Mouse (Mus musculus) brain, embryonic 18.5 days (tissue): ENCODE measurements at regions not wholly inside any gene's neighbourhood (a gene's known extent, or its start where the extent isn't known, plus 50 kb on each side); places are given as distances from the start of the nearest gene placed in this dataset.
"Not testable (repeated sequence)": the region's sequence is repeated elsewhere in the genome, so short reads cannot be mapped to it uniquely, and the experiment has no call there.

Experiments
- DNase-seq: peaks from one replicate; pipeline ENCODE4 v3.0.0-alpha.2; 2012; ENCODE audit warnings: low read depth, low spot score

DNA sequence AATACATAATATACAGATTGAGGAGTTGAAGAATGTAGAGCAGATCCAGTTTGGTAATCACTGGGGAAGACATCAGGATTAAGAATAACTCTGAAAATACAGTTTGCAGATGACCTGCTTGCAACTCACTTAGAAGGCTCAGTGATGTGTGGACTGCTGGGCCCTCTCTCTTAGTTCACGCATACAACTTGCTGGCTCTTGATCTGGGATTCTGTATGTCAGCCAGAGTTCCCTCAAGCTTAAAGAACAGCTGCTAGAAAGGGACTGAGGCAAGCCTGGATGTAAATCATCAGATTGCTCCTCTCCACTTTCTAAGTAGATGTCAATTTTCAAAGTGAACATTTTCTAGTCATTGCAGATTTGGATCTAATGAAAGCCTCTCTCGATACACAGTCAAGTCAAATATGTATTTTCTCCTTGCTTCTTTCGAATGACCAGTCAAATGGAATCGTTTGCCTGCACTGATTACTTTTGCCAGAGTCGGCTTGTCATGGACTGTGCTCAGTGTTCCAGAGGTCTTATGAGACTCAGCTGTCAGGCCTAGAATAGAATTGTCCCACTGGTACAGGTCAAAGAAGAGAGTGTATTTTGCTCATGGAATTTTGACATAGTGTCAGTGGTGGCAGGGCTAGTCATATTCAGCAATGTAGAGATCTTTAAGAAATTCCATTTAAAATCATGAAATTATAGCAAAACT is 334.2 kb upstream of the Cwc22 start:
- DNase-seq = no peak

- DNase-seq = no peak
Measured at GRCm38 (mm10) chr2:78279382-78280056, 333.3 kb upstream of the Cwc22 start.

DNA sequence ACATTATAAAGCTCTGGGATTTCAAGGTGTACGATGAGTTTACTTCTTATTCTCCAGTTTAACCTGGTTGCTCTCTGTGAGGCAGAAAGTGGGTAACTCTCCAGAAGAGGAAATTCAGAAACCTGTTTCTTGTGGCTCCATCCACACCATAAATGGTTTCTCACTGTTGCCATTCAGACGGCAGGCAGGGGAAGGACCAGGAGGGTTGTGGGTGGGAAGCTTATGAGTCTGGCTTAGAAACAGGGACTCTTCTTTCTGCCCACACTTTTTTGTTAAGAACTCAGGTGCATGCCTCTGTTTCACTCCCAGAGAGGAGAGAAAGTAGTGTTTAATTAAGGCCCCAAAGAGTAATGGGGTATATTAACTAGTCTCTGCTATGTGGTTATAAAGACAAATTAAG is 332.5 kb upstream of the Cwc22 start:
- no peak for DNase-seq

DNA sequence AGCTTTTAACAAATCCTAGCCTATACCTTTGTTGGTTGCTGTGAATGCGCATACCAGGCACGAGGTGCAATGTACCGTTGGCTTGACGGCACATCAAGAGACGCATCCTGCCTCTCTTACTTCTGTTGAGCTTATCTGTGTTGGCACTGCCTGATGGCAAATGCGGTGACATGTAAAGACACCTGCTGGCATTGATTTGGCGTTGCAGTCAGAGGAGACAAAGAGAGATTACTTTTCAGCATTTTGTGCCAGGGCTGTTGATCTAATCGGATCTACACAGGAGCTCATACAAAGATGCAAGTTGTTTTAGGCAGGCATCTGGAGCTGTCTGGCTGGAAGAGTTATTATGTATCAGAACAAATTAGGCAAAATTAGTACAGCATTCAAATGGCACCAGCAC is 331.5 kb upstream of the Cwc22 start:
- DNase-seq = no peak

- no peak for DNase-seq
Measured at GRCm38 (mm10) chr2:78274122-78274521, 327.9 kb upstream of the Cwc22 start.

- DNase-seq = no peak
Measured at GRCm38 (mm10) chr2:78268705-78269104, 322.5 kb upstream of the Cwc22 start.

- DNase-seq = no peak
Measured at GRCm38 (mm10) chr2:78267527-78268375, 321.6 kb upstream of the Cwc22 start.

- no peak for DNase-seq
Measured at GRCm38 (mm10) chr2:78253601-78254097, 307.5 kb upstream of the Cwc22 start.

- no peak for DNase-seq
Measured at GRCm38 (mm10) chr2:78246354-78246753, 300.2 kb upstream of the Cwc22 start.

- no peak for DNase-seq
Measured at GRCm38 (mm10) chr2:78240299-78240698, 294.1 kb upstream of the Cwc22 start.

DNA sequence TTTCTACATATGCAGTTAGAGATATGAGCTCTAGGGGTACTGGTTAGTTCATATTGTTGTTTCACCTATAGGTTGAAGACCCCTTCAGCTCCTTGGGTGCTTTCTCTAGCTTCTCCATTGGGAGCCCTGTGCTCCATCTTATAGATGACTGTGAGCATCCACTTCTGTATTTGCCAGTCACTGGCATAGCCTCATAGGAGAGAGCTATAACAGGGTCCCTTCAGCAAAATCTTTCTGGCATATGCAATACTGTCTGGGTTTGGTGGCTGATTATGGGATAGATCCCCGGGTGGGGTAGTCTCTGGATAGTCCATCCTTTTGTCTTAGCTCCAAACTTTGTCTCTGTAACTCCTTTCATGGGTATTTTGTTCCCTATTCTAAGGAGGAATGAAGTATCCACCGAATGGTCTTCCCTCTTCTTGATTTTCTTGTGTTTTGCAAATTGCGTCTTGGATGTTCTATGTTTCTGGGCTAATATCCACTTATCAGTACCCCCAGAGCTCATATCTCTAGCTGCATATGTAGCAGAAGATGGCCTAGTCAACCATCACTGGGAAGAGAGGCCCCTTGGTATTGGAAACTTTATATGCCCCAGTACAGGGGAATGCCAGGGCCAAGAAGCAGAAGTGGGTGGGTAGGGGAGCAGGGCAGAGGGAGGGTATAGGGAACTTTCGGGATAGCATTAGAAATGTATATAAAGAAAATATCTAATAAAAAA is 279.4 kb upstream of the Cwc22 start:
- DNase-seq = not testable (repeated sequence)

GRCm38 (mm10) chr2:78214469-78214868 is 268.3 kb upstream of the Cwc22 start:
- peak; percentile 37 for DNase-seq

DNA sequence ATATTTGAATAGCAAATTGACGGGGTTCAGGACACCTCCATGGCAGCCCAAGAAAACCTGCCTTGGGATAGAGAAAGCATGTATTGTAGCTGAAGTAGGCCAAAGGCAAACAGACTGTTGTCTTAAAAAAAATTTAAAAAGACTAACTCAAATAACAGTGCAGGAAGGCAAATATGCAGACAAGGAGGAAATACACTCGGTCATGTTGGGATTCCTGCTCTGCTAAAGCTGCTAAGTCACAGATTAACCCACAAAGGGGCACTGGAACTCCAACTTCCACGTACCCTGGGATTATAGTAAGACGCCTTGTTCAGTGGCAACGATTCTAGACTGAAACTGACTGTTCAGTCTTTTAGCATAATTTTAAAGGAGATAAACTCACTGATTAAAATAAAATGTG is 258.9 kb upstream of the Cwc22 start:
- no peak for DNase-seq

DNA sequence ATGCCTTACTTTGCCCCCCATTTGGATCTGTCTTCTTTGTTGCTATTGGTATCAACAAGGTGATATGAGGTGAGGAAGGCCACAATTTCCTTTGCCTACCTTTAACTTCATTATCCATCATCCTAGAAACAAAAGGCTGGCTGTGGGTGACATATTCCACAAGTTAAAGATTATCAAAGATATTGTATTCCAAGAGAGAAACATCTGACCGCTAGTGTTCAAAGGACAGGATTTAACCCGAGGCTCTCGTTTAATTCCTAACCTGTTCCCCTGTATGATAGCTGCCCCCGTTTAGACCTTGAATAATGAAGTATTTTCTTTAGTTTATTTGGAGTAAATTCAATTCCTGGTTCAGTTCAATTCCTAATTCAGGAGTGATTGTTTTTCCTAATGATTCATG is 249.8 kb upstream of the Cwc22 start:
- DNase-seq = no peak

DNA sequence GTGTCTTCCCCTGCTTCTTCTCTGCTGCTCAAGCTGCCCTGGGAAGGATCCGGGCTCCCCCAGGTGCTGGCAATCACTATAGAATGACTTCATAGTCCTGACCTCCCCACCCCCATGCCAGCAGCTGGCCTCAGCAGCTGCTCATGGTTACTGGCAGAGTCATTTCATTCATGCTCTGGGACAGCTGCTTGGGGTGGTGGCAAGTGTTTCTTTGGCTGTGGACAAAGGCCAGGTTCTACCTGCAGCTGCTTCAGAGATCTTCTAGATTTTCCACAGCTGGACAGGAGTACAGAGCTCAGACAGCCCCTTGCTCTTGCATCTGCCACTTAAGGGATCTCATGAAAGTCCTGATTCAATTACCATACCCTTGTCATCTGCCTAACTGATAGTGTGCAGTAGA is 243.4 kb upstream of the Cwc22 start:
- no peak for DNase-seq

DNA sequence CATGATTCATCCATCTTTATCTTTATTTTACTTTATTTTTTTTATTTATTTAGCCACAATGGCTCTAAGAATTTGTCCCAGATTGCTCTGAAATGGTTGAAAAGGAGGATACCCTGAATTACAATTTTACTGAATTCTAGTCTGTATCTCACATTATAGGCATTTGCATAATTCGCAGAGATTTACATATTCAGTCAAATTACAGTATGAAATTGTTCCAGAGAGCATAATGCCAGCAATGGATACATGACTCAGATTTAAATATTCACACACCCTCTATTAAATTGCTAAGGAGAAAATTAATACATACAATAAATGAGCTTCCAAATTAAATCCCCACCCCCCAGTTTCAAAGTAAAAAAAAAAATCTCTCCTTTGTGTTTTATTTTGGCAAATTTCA is 238.8 kb upstream of the Cwc22 start:
- DNase-seq = no peak

- no peak for DNase-seq
Measured at GRCm38 (mm10) chr2:78173784-78174183, 227.6 kb upstream of the Cwc22 start.

DNA sequence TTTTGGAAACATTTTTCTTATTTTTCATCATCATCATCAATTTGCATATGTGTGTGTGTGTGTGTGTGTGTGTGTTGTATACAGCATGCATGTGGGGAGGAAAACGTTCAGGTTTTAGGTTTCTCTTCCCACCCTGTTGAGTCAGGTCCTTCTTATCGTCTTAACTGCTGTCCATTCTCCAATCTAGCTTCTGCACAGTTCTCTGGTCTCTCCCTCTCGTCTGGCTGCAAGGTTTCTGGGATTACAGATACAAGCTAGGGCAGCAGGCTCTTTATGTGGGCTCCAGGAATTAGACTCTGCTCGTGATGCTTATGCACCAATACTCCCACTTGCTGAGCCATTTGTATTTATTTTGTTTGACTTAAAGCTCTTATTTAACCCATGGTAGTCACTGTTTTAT is 226.6 kb upstream of the Cwc22 start:
- DNase-seq = no peak

DNA sequence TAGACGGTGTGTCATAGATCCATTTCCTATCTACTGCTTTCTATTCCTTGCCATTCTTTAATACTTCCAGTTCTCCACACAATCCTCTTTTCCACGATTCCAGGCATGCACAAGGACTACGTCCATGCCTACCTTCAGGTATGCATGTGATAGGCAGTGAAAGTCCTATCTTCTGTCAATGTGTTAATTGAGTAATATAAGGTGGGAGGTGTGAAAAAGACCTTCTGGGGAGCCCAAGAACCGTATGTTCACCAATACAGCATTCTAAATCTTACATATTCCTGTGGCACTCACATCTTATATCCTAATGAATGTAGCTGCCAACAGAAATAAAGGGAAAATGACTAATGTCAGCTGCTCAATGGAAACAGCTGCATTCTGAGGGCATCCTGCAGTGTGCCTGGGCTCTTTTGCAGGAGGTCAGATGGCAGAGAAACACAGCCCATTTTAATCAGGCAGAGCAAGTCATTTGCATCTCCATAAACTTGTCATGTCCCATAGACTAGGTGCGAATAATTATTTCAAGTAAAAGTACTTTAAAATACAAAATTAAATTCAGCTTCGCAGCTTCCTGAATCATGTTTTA is 224.1 kb upstream of the Cwc22 start:
- DNase-seq = no peak

DNA sequence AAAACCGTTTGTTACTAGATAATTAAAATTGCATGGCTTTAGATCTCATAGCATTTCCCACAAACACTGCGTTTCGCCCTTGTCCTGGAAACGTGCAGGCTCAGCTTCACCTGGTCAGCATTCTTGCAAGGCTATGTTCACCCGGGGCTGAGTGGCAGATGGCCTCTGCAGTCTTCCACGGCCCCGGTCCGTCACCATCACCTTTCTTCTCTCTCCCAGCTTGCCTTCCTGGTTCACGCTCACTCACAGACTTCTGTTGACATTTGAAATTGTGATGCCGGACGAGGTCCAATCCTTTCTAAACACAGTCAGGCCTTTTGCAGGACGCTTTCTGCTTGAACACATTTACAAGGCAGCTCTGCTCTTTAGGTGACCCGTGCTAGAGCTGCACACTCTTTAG is 219.3 kb upstream of the Cwc22 start:
- DNase-seq = no peak

DNA sequence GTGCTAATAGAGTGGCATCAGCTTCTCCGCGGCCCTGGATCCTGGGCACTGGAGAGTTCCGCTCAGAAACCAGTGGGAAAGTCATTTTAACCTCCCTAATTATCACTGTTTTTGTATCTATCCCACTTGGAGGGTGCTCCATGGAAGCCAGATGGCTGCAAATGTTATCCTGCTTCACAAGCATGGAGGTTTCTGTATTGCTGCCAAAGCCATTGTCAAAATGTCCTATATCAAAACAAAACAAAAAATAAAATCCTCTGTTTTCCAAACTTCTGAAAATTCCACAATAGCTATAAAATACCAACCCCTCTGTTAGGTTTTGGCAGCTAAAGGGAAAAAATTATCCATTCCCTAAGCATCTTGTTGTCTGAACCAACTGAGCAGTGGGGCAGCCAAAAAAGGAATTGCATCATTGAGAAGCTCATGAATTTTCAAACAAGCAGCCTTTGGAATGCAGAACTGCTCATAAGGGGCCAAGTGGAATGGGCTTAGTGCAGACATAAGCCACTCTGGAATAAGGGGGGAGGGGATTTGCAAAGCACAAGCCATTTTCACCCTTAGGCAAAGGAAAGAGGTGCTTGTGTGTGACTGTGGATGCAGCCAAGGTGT is 213.8 kb upstream of the Cwc22 start:
- peak; percentile 74 for DNase-seq
